Mouse (Mus musculus): Measurements from ENCODE around the gene Trip6. TPM values are rescaled to one million over a fixed set of nuclear protein-coding genes. Genes with fewer than 3 reads are reported as not detected.
A peak's percentile ranks its signal among the peaks of the same experiment; 100 is the strongest.

Trip6 gene
- polyA plus RNA-seq, 1 experiment from 2014 or later, result 36.7 TPM

DNA sequence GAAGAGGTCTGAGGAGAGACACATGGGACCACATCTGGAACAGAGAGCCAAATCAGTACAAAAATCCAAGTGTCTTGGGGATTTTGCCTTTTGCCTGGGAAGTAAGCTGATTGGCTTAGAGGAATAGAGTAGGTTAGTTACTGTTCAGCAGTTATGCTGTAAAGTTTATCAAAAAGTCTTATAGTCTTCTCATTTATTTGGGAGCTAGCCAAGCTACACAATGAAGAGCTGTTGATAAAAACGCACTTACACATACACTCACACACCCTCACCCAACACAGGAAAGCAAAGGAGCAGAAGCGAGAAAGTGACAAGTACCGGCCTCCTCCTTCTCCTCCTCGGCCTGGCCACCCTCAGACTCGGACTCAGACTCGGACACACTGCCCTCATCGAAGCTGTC, 15.0 kb downstream of the Trip6 start:
- 74% methylated on average over 7 of the region's 7 CpGs for WGBS (ENCODE audit: insufficient replicate concordance)
- Histone ChIP-seq H3K9ac (ENCODE audit: low read depth, low read length) (no peak overlapping the region), H3K36me3 (ENCODE audit: control insufficient read depth, insufficient read depth, low read length) (peaks cover 68% of the 10 kb centered on the region), H3K9me3 (replicated peaks; ENCODE audit: control insufficient read depth, low read length) (no peaks in the 10 kb centered on the region), H3K4me3 (ENCODE audit: low read depth, low read length) (no peak overlapping the region), H3K4me2 (no peak overlapping the region), H3K27ac (ENCODE audit: low read depth, low read length) (no peak overlapping the region), H3K27me3 (ENCODE audit: control insufficient read depth, insufficient read depth, low read length) (no peaks in the 10 kb centered on the region), H3K4me1 (ENCODE audit: control insufficient read depth, insufficient read depth, low read length) (peaks cover 10% of the 10 kb centered on the region)
- ATAC-seq (replicated peaks; ENCODE audit: insufficient number of reproducible peaks, low FRiP score, low TSS enrichment), result no peak

DNA sequence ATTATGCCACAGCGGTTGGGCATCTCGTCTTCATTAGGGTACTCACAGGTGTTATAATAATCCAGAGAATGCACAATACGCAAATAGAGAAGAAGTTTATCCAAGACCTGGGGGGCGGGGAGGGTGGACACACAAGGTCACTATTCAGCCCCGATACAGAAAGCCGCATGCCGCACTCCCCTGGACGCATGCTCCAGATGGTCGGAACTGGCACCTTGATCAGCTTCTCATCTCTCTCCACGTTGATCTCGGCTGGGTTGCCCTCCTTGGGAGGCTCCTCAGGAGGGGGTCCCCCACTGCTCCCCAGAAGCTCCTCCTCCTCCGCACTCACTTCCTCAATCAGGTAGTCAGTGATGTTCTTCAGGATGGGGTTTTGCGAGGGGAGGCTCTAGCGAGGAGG, 17.1 kb downstream of the Trip6 start:
- Histone ChIP-seq H3K9me3 (replicated peaks; ENCODE audit: control insufficient read depth, low read length) (no peaks in the 10 kb centered on the region), H3K27me3 (ENCODE audit: control insufficient read depth, insufficient read depth, low read length) (peaks cover 5% of the 10 kb centered on the region), H3K27ac (ENCODE audit: low read depth, low read length) (no peak overlapping the region), H3K4me1 (ENCODE audit: control insufficient read depth, insufficient read depth, low read length) (peaks cover 4% of the 10 kb centered on the region; the same call in 1 of the 2 replicates), H3K9ac (ENCODE audit: low read depth, low read length) (no peak overlapping the region), H3K4me2 (no peak overlapping the region), H3K36me3 (ENCODE audit: control insufficient read depth, insufficient read depth, low read length) (peaks cover 55% of the 10 kb centered on the region), H3K4me3 (ENCODE audit: low read depth, low read length) (no peak overlapping the region)
- WGBS (ENCODE audit: insufficient replicate concordance), result 87% methylated on average over 14 of the region's 14 CpGs
- ATAC-seq (replicated peaks; ENCODE audit: insufficient number of reproducible peaks, low FRiP score, low TSS enrichment), result no peak

DNA sequence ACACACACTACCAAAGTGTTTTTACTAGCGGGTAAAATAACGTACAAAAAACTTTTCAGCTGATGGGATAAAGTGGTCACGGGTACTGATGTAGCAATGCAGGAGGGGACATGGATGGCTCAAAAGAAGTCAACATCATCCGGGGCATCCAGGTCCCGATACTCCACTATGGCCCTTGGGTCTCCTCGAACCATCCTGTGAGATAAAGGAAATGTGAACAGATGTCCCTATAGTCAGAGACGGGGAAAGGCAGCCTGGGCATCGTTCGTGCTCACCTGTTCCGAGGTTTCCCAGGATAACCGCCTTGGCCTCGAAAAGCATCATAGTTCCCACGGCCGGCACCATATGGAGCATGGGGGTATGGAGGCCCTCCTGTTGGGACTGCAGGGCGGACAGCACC, 18.5 kb downstream of the Trip6 start:
- WGBS (ENCODE audit: insufficient replicate concordance), result 90% methylated on average over 15 of the region's 15 CpGs
- H3K9me3 ChIP-seq (replicated peaks; ENCODE audit: control insufficient read depth, low read length), result no peaks in the 10 kb centered on the region
- no peak overlapping the region for H3K4me3 ChIP-seq (ENCODE audit: low read depth, low read length)
- no peak overlapping the region for H3K9ac ChIP-seq (ENCODE audit: low read depth, low read length)
- no peak overlapping the region for H3K27ac ChIP-seq (ENCODE audit: low read depth, low read length)
- ATAC-seq (replicated peaks; ENCODE audit: insufficient number of reproducible peaks, low FRiP score, low TSS enrichment), result no peak
- H3K4me2 ChIP-seq, result no peak overlapping the region
- H3K36me3 ChIP-seq (ENCODE audit: control insufficient read depth, insufficient read depth, low read length), result peaks cover 44% of the 10 kb centered on the region
- peaks cover 13% of the 10 kb centered on the region for H3K27me3 ChIP-seq (ENCODE audit: control insufficient read depth, insufficient read depth, low read length)
- H3K4me1 ChIP-seq (ENCODE audit: control insufficient read depth, insufficient read depth, low read length), result peaks cover 5% of the 10 kb centered on the region; the same call in 1 of the 2 replicates

GRCm38 (mm10) chr5:137295296-137295695, 18.9 kb downstream of the Trip6 start:
- H3K27ac ChIP-seq (ENCODE audit: low read depth, low read length), result no peak overlapping the region
- peak overlapping the region; percentile 96 for H3K4me2 ChIP-seq
- H3K9ac ChIP-seq (ENCODE audit: low read depth, low read length), result peak overlapping the region; percentile 79
- H3K9me3 ChIP-seq (replicated peaks; ENCODE audit: control insufficient read depth, low read length), result no peaks in the 10 kb centered on the region
- peaks cover 18% of the 10 kb centered on the region for H3K27me3 ChIP-seq (ENCODE audit: control insufficient read depth, insufficient read depth, low read length)
- H3K36me3 ChIP-seq (ENCODE audit: control insufficient read depth, insufficient read depth, low read length), result peaks cover 40% of the 10 kb centered on the region
- peak overlapping the region; percentile 51 for H3K4me3 ChIP-seq (ENCODE audit: low read depth, low read length)
- WGBS (ENCODE audit: insufficient replicate concordance), result 78% methylated on average over 9 of the region's 9 CpGs
- ATAC-seq (replicated peaks; ENCODE audit: insufficient number of reproducible peaks, low FRiP score, low TSS enrichment), result no peak
- peaks cover 6% of the 10 kb centered on the region for H3K4me1 ChIP-seq (ENCODE audit: control insufficient read depth, insufficient read depth, low read length)

DNA sequence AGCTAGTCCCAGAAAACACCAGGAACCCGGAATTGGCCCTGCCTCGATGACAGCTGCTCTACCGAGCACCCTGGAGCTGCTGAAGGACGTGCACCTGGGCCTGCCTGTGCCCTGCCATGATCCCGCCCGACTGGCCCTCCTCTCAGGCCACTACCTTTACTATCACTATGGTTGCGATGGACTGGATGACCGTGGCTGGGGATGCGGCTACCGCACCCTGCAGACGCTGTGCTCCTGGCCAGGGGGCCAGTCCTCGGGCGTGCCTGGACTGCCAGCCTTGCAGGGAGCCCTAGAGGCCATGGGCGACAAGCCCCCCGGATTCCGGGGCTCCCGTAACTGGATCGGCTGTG, 19.5 kb downstream of the Trip6 start:
- H3K4me3 ChIP-seq (ENCODE audit: low read depth, low read length), result peak overlapping the region; percentile 51
- peak overlapping the region; percentile 79 for H3K9ac ChIP-seq (ENCODE audit: low read depth, low read length)
- peaks cover 23% of the 10 kb centered on the region for H3K27me3 ChIP-seq (ENCODE audit: control insufficient read depth, insufficient read depth, low read length)
- WGBS (ENCODE audit: insufficient replicate concordance), result 8% methylated on average over 18 of the region's 18 CpGs
- H3K9me3 ChIP-seq (replicated peaks; ENCODE audit: control insufficient read depth, low read length), result no peaks in the 10 kb centered on the region
- H3K4me1 ChIP-seq (ENCODE audit: control insufficient read depth, insufficient read depth, low read length), result peaks cover 11% of the 10 kb centered on the region
- peak; percentile 35; the same call in 1 of the 2 replicates for ATAC-seq (replicated peaks; ENCODE audit: insufficient number of reproducible peaks, low FRiP score, low TSS enrichment)
- H3K36me3 ChIP-seq (ENCODE audit: control insufficient read depth, insufficient read depth, low read length), result peaks cover 35% of the 10 kb centered on the region
- H3K27ac ChIP-seq (ENCODE audit: low read depth, low read length), result peak overlapping the region; percentile 89
- peak overlapping the region; percentile 96 for H3K4me2 ChIP-seq

DNA sequence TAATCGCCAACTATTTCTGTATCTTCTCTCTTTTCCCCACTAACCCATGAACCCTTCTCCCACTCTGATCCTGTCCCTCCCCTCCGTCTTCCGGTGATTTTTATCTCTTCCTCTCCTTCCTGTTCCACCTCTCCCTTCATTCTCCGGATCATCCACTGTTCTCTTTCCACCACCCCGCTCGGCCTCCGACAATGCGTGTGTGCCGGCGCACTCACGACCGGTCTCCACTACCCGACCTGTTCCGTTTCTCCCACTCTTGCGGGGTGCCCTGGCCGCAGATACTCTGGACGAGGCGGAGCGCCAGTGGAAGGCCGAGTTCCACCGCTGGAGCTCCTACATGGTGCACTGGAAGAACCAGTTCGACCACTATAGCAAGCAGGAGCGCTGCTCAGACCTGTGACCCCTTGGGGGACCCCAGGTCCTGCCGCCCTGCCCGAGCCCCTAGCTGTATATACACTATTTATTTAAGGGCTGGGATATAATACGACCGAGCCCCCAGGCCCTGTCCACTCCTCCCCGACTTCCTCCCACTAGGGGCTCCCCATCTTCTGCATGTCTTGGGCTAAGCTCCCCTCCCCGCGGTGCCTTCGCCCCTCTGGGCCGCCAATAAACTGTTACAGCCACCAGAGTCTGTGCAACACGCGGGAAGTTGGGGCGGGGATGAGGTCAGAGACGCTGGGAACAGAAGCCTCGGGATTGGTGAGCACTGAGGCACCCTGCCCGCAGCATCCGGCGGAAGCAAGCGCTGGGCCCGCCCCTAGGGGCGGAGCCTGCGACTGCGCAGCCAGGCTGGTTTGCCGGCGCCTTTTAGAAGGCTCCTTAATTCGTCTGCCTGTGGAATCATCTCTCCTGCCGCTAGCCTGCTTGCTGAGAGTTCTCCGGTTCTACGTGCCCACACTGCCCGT, 20.1 kb downstream of the Trip6 start, which contains the start of gene Ufsp1:
Gene Ufsp1 (plus strand): TSS at position 791 of the 905 bp plus-strand sequence.
- WGBS (ENCODE audit: insufficient replicate concordance), result under 1% methylated on average over 52 of the region's 52 CpGs
- peak within 1 kb of the TSS; percentile 82 for H3K9ac ChIP-seq (ENCODE audit: low read depth, low read length)
- peaks cover 30% of the 10 kb centered on the region for H3K27me3 ChIP-seq (ENCODE audit: control insufficient read depth, insufficient read depth, low read length)
- peak within 1 kb of the TSS; percentile 89 for H3K27ac ChIP-seq (ENCODE audit: low read depth, low read length)
- peak within 1 kb of the TSS; percentile 96 for H3K4me2 ChIP-seq
- peak within 1 kb of the TSS; percentile 51 for H3K4me3 ChIP-seq (ENCODE audit: low read depth, low read length)
- H3K4me1 ChIP-seq (ENCODE audit: control insufficient read depth, insufficient read depth, low read length), result peaks cover 17% of the 10 kb centered on the region
- H3K36me3 ChIP-seq (ENCODE audit: control insufficient read depth, insufficient read depth, low read length), result peaks cover 28% of the 10 kb centered on the region
- no peaks in the 10 kb centered on the region for H3K9me3 ChIP-seq (replicated peaks; ENCODE audit: control insufficient read depth, low read length)
- ATAC-seq (replicated peaks; ENCODE audit: insufficient number of reproducible peaks, low FRiP score, low TSS enrichment), result peak; percentile 87

DNA sequence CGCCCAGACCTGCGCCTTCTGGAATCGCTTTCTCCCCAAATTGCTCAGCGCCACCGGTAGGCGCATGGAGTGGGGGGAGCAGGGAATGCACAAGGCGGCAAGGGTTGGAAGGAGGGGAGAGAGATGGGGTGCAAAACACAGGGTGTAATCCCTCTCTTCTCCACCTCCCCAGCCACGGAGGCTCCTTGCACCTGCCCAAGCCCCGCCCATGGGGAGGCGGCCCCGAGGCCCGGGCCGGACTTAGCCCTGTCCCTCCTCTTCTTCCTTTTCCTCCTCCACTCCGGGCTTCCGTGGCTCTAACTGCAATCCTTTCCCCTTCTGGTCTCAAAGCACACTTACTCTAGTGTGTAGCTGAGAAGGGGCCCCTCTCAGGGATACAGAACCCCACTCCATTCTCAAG, 20.9 kb downstream of the Trip6 start:
- peaks cover 23% of the 10 kb centered on the region for H3K4me1 ChIP-seq (ENCODE audit: control insufficient read depth, insufficient read depth, low read length)
- H3K27ac ChIP-seq (ENCODE audit: low read depth, low read length), result peak overlapping the region; percentile 89
- peak overlapping the region; percentile 96 for H3K4me2 ChIP-seq
- ATAC-seq (replicated peaks; ENCODE audit: insufficient number of reproducible peaks, low FRiP score, low TSS enrichment), result peak; percentile 45
- peaks cover 35% of the 10 kb centered on the region for H3K27me3 ChIP-seq (ENCODE audit: control insufficient read depth, insufficient read depth, low read length)
- H3K36me3 ChIP-seq (ENCODE audit: control insufficient read depth, insufficient read depth, low read length), result peaks cover 20% of the 10 kb centered on the region
- peak overlapping the region; percentile 82 for H3K9ac ChIP-seq (ENCODE audit: low read depth, low read length)
- WGBS (ENCODE audit: insufficient replicate concordance), result 1% methylated on average over 15 of the region's 15 CpGs
- H3K4me3 ChIP-seq (ENCODE audit: low read depth, low read length), result peak overlapping the region; percentile 51
- H3K9me3 ChIP-seq (replicated peaks; ENCODE audit: control insufficient read depth, low read length), result no peaks in the 10 kb centered on the region

- H3K4me2 ChIP-seq, result peak overlapping the region; percentile 87
- H3K27me3 ChIP-seq (ENCODE audit: control insufficient read depth, insufficient read depth, low read length), result peaks cover 47% of the 10 kb centered on the region
- peaks cover 2% of the 10 kb centered on the region for H3K36me3 ChIP-seq (ENCODE audit: control insufficient read depth, insufficient read depth, low read length)
- H3K4me3 ChIP-seq (ENCODE audit: low read depth, low read length), result peak overlapping the region; percentile 30; the same call in 1 of the 2 replicates
- WGBS (ENCODE audit: insufficient replicate concordance), result 74% methylated on average over 15 of the region's 15 CpGs
- no peak for ATAC-seq (replicated peaks; ENCODE audit: insufficient number of reproducible peaks, low FRiP score, low TSS enrichment)
- H3K4me1 ChIP-seq (ENCODE audit: control insufficient read depth, insufficient read depth, low read length), result peaks cover 35% of the 10 kb centered on the region
- no peak overlapping the region for H3K9ac ChIP-seq (ENCODE audit: low read depth, low read length)
- no peak overlapping the region for H3K27ac ChIP-seq (ENCODE audit: low read depth, low read length)
- no peaks in the 10 kb centered on the region for H3K9me3 ChIP-seq (replicated peaks; ENCODE audit: control insufficient read depth, low read length)
Observed at GRCm38 (mm10) chr5:137291381-137291926, 22.8 kb downstream of the Trip6 start.
